Mouse (Mus musculus) G1E (cell line): ENCODE results near the gene Popdc3. TPM values are rescaled to one million over a fixed set of nuclear protein-coding genes. Genes with fewer than 3 reads are reported as not detected.

ENCODE experiments used
- ATAC-seq: 2 replicates; pipeline ENCODE4 v1.8.0; 2016; ENCODE audit warnings: mild to moderate bottlenecking; ENCODE audit not compliant: insufficient number of reproducible peaks, poor library complexity, low FRiP score, severe bottlenecking; ENCODE audit errors: extremely low read depth
- DNase-seq: peaks from one replicate; pipeline ENCODE4 v3.0.0; 2012; ENCODE audit warnings: low spot score
- H3K27me3 ChIP-seq: 2 replicates; pipeline ENCODE4 v1.6.1; 2012; ENCODE audit warnings: mild to moderate bottlenecking, low read length, inconsistent platforms; ENCODE audit not compliant: insufficient read depth
- H3K36me3 ChIP-seq: replicated peaks from 2 replicates; pipeline ENCODE3; 2012; ENCODE audit warnings: mild to moderate bottlenecking, inconsistent platforms
- H3K4me1 ChIP-seq: 2 replicates; pipeline ENCODE4 v1.6.1; 2012; ENCODE audit warnings: low read depth, low read length, inconsistent platforms, mixed read lengths; ENCODE audit not compliant: insufficient read depth
- H3K4me3 ChIP-seq: 2 replicates; pipeline ENCODE4 v1.5.1; 2012; ENCODE audit warnings: low read depth, mild to moderate bottlenecking, inconsistent platforms, low read length, moderate library complexity, mixed read lengths
- H3K9me3 ChIP-seq: replicated peaks from 2 replicates; pipeline ENCODE4 v1.6.1; 2012; ENCODE audit warnings: inconsistent platforms
- CTCF ChIP-seq: IDR thresholded peaks from 2 replicates; pipeline ENCODE4 v1.5.1; 2012; ENCODE audit warnings: low read depth, low read length, inconsistent platforms, mixed read lengths
- GATA1 ChIP-seq: IDR thresholded peaks from 2 replicates; pipeline ENCODE4 v1.6.1; 2012; ENCODE audit warnings: borderline replicate concordance, low read length, inconsistent platforms, mixed read lengths
- GATA2 ChIP-seq: IDR thresholded peaks from 2 replicates; pipeline ENCODE4 v1.6.1; 2012; ENCODE audit warnings: low read depth, low read length, inconsistent platforms, borderline replicate concordance
- POLR2AphosphoS5 ChIP-seq: IDR thresholded peaks from 2 replicates; pipeline ENCODE4 v1.6.1; 2012; ENCODE audit warnings: low read depth, low read length, inconsistent platforms; ENCODE audit not compliant: insufficient replicate concordance
- TAL1 ChIP-seq: conservative IDR thresholded peaks from 2 replicates; pipeline ENCODE4 v1.6.1; 2012; ENCODE audit warnings: low read depth, low read length, inconsistent platforms, mixed read lengths
- polyA plus RNA-seq: library from polyadenylated mRNA; stranded (reverse); fragments of >175 nt; gene quantifications from 2 replicates; pipeline ENCODE4 v1.2.3, GENCODE M21; 2012
- total RNA-seq, 2 experiments: library from RNA; stranded (forward) in 1 of 2; stranded (reverse) in 1 of 2; fragments of 200-1000 nt in 1 of 2; fragments of >200 nt in 1 of 2; fragmentation: Nextera tagmentation in 1 of 2; gene quantifications; 2 replicates each; pipeline ENCODE4 v1.2.3; 2014 to 2017

The Popdc3 gene
- total and polyA plus RNA-seq, 3 experiments: not detected

GRCm38 (mm10) chr10:45298503-45298902, 120.6 kb downstream of the Popdc3 start:
- Histone ChIP-seq H3K9me3 (no peaks in the 10 kb centered on the region), H3K27me3 (peaks cover 4% of the 10 kb centered on the region; the same call in 1 of the 2 replicates), H3K36me3 (no peaks in the 10 kb centered on the region), H3K4me3 (no peak overlapping the region), H3K4me1 (no peaks in the 10 kb centered on the region)
- DNase-seq (no peak), ATAC-seq (no peak)
- TF ChIP-seq GATA1 (no peak), GATA2 (no peak), POLR2AphosphoS5 (no peak), CTCF (no peak), TAL1 (no peak)

- H3K9me3 ChIP-seq: no peaks in the 10 kb centered on the region
- no peak for TF ChIP-seq POLR2AphosphoS5
- no peak for TF ChIP-seq GATA2
- TF ChIP-seq GATA1: no peak
- TF ChIP-seq CTCF: no peak
- no peak for TF ChIP-seq TAL1
- no peaks in the 10 kb centered on the region for H3K4me1 ChIP-seq
- ATAC-seq (no peak), DNase-seq (no peak)
- peaks cover 4% of the 10 kb centered on the region; the same call in 1 of the 2 replicates for H3K27me3 ChIP-seq
- no peaks in the 10 kb centered on the region for H3K36me3 ChIP-seq
- no peak overlapping the region for H3K4me3 ChIP-seq
Observed at GRCm38 (mm10) chr10:45299509-45299908, 121.6 kb downstream of the Popdc3 start.

- Histone ChIP-seq H3K27me3 (no peaks in the 10 kb centered on the region), H3K4me1 (no peaks in the 10 kb centered on the region), H3K9me3 (no peaks in the 10 kb centered on the region), H3K4me3 (no peak overlapping the region), H3K36me3 (no peaks in the 10 kb centered on the region)
- DNase-seq (no peak), ATAC-seq (no peak)
- TF ChIP-seq GATA1 (no peak), POLR2AphosphoS5 (no peak), GATA2 (no peak), TAL1 (no peak), CTCF (no peak)
Observed at GRCm38 (mm10) chr10:45303315-45304036, 125.6 kb downstream of the Popdc3 start.

- H3K9me3 ChIP-seq: no peaks in the 10 kb centered on the region
- DNase-seq (no peak), ATAC-seq (no peak)
- TF ChIP-seq TAL1 (no peak), CTCF (no peak), GATA1 (no peak), POLR2AphosphoS5 (no peak), GATA2 (no peak)
- no peak overlapping the region for H3K4me3 ChIP-seq
- H3K27me3 ChIP-seq: no peaks in the 10 kb centered on the region
- H3K4me1 ChIP-seq: no peaks in the 10 kb centered on the region
- H3K36me3 ChIP-seq: no peaks in the 10 kb centered on the region
Observed at GRCm38 (mm10) chr10:45305173-45305572, 127.3 kb downstream of the Popdc3 start.

GRCm38 (mm10) chr10:45311129-45311528, 133.2 kb downstream of the Popdc3 start:
- TF ChIP-seq GATA1 (no peak), TAL1 (no peak), GATA2 (no peak), CTCF (no peak), POLR2AphosphoS5 (no peak)
- Histone ChIP-seq H3K27me3 (no peaks in the 10 kb centered on the region), H3K36me3 (no peaks in the 10 kb centered on the region), H3K9me3 (no peaks in the 10 kb centered on the region), H3K4me1 (no peaks in the 10 kb centered on the region), H3K4me3 (no peak overlapping the region)
- DNase-seq: no peak
- ATAC-seq: no peak

- DNase-seq: no peak
- Histone ChIP-seq H3K27me3 (no peaks in the 10 kb centered on the region), H3K36me3 (no peaks in the 10 kb centered on the region), H3K4me3 (no peak overlapping the region), H3K4me1 (no peaks in the 10 kb centered on the region), H3K9me3 (no peaks in the 10 kb centered on the region)
- TF ChIP-seq GATA1 (no peak), POLR2AphosphoS5 (no peak), GATA2 (no peak), CTCF (no peak)
- no peak for ATAC-seq
Observed at GRCm38 (mm10) chr10:45311624-45312023, 133.7 kb downstream of the Popdc3 start.

- TF ChIP-seq GATA1 (no peak), TAL1 (no peak), CTCF (no peak), GATA2 (no peak), POLR2AphosphoS5 (no peak)
- no peak for ATAC-seq
- no peaks in the 10 kb centered on the region for H3K4me1 ChIP-seq
Observed at GRCm38 (mm10) chr10:45314865-45315264, 137.0 kb downstream of the Popdc3 start.

More at GRCm38 (mm10) chr10:45314865-45315264, 137.0 kb downstream of the Popdc3 start:
- H3K36me3 ChIP-seq: no peaks in the 10 kb centered on the region
- no peak overlapping the region for H3K4me3 ChIP-seq
- H3K27me3 ChIP-seq: no peaks in the 10 kb centered on the region
- DNase-seq: no peak
- H3K9me3 ChIP-seq: 0 out of 2 replicates have a peak, but pooled peaks cover 1% of the 10 kb centered on the region
